Mouse (Mus musculus): ENCODE measurements around the gene Il10rb. TPM values are rescaled to one million over a fixed set of nuclear protein-coding genes. Genes with fewer than 3 reads are reported as not detected.

The Il10rb gene
- polyA plus RNA-seq, 1 experiment: 13.7 TPM

DNA sequence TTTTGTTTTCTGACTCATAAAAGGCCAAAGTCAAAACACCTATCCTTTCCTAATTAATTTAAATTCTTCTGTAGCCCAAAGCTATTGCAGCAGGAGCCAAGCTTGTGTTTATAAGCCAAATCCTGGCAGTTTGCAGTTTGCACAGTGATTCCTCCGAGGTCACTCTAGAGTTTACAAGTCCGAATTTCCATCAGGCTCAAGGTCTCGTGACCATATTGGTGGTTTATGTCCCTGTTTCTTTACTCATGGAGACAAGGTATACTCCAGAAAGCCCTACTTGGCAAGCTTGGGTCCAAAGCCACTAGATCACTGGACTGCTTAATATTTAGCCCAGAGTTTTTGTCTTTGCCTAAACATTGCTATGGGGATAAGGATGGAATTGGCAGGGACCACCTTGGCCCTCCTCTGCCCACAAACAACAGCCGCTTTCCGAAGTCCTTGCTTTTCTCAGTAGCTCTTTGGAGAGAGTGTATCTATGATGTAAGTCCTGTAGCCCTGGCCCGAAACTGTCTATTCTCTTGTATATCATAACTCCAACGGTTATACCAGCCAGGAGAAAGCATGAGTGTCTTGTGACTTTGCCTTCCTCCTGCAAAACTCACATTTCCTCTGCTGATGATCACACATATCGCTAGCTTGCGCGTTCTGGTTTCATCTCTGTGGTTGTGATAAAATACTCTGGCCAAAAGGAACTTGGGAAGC is 19.4 kb upstream of the Il10rb start:
- TF ChIP-seq USF1 (IDR thresholded peaks at IDR 0.05; ENCODE audit: low read depth) (no peak), CEBPB (IDR thresholded peaks at IDR 0.05; ENCODE audit: insufficient read depth, poor library complexity, severe bottlenecking) (no peak), MYOG (IDR thresholded peaks at IDR 0.05; ENCODE audit: control insufficient read depth in 1 of 3, insufficient read depth in 1 of 3, insufficient read length in 2 of 3, low read depth in 2 of 3) (no peak), TCF3 (IDR thresholded peaks at IDR 0.05; ENCODE audit: insufficient read length, low read depth) (no peak)
- H3K27me3 ChIP-seq (ENCODE audit: control insufficient read depth, insufficient read depth, insufficient read length): no peaks in the 10 kb centered on the region

DNA sequence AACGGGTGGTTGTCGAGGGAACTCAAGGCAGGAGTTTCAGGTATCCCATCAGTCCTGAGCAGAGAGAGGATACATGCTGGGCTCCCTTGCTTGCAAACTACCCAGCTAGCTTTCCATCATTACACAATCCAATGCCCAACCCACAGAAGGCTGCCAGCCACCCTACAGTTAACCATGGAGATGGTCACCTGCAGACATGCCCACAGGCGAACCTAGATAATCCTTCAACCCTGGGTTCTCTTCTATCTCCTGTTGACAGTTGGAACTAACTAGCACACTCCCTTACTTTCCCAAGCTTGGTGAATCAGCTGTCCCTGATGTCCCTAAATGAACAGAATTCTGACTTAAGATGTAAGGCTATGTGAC is 18.9 kb upstream of the Il10rb start:
- TF ChIP-seq MAX (IDR thresholded peaks at IDR 0.05; ENCODE audit: low read depth): no peak
- no peak for TF ChIP-seq POLR2A (IDR thresholded peaks at IDR 0.05; ENCODE audit: insufficient read length, low read depth)
- Histone ChIP-seq H3K27me3 (ENCODE audit: control insufficient read depth, insufficient read depth, insufficient read length) (no peaks in the 10 kb centered on the region), H3ac (ENCODE audit: control insufficient read depth, insufficient read length) (no peak overlapping the region), H3K4me2 (ENCODE audit: low read depth) (no peak overlapping the region), H3K4me3 (no peak overlapping the region), H3K36me3 (ENCODE audit: control insufficient read depth, insufficient read depth) (peaks cover 19% of the 10 kb centered on the region), H3K79me2 (ENCODE audit: control insufficient read depth, insufficient read depth) (no peaks in the 10 kb centered on the region)

More for the DNA sequence above, 19.4 kb upstream of the Il10rb start:
- no peaks in the 10 kb centered on the region for H3K79me2 ChIP-seq (ENCODE audit: control insufficient read depth, insufficient read depth)
- peaks cover 14% of the 10 kb centered on the region for H3K36me3 ChIP-seq (ENCODE audit: control insufficient read depth, insufficient read depth)
- H3ac ChIP-seq (ENCODE audit: control insufficient read depth, insufficient read length): no peak overlapping the region
- no peak overlapping the region for H3K4me2 ChIP-seq (ENCODE audit: low read depth)
- H3K4me3 ChIP-seq: no peak overlapping the region

DNA sequence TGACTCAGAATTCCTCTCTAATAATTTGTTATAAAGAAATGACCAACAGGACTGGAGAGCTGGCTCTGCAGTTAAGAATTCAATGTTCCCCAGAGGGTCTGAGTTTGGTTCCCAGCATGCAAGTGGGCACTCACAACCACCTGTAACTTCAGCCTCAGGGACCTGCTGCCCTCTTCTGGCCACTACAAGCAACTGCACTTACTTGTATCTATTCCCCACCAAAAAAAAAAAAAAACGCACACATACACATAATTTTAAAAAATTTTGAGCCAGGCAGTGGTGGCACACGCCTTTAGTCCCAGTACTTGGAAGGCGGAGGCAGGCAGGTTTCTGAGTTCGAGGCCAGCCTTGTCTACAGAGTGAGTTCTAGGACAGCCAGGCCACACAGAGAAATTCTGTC is 15.9 kb upstream of the Il10rb start:
- Histone ChIP-seq H3K27me3 (ENCODE audit: control insufficient read depth, insufficient read depth, insufficient read length) (no peaks in the 10 kb centered on the region), H3K36me3 (ENCODE audit: control insufficient read depth, insufficient read depth) (peaks cover 32% of the 10 kb centered on the region), H3K79me2 (ENCODE audit: control insufficient read depth, insufficient read depth) (no peaks in the 10 kb centered on the region), H3ac (ENCODE audit: control insufficient read depth, insufficient read length) (no peak overlapping the region), H3K4me2 (ENCODE audit: low read depth) (no peak overlapping the region), H3K4me3 (no peak overlapping the region)
- TF ChIP-seq TCF12 (IDR thresholded peaks at IDR 0.05; ENCODE audit: insufficient read depth, poor library complexity, severe bottlenecking) (no peak), E2F4 (IDR thresholded peaks at IDR 0.05; ENCODE audit: insufficient read depth) (no peak), MAX (IDR thresholded peaks at IDR 0.05; ENCODE audit: low read depth) (no peak), TCF3 (IDR thresholded peaks at IDR 0.05; ENCODE audit: insufficient read length, low read depth) (no peak), REST (IDR thresholded peaks at IDR 0.05; ENCODE audit: insufficient read depth, insufficient read length) (no peak), POLR2A (IDR thresholded peaks at IDR 0.05; ENCODE audit: insufficient read length, low read depth) (no peak), MYOG (IDR thresholded peaks at IDR 0.05; ENCODE audit: control insufficient read depth in 1 of 3, insufficient read depth in 1 of 3, insufficient read length in 2 of 3, low read depth in 2 of 3) (no peak), SRF (IDR thresholded peaks at IDR 0.05; ENCODE audit: control insufficient read depth, insufficient read length, low read depth) (no peak), USF1 (IDR thresholded peaks at IDR 0.05; ENCODE audit: low read depth) (no peak), CEBPB (IDR thresholded peaks at IDR 0.05; ENCODE audit: insufficient read depth, poor library complexity, severe bottlenecking) (no peak)

DNA sequence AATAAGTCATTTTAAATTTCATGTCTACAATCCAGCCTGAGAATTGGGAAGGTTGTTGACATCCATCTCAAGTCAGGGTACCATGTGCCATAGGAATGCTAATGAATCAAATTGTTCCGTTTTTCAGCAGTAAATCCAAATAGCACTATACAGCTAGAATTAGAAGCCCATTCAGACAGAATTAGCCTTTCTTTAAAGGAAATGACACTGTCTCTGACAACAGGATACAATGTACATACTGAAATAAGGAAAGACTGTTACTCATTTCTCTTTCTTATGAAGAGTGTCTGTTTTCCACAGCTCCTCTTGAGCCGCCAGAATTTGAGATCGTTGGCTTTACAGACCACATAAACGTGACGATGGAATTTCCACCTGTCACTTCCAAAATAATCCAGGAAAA is 14.5 kb upstream of the Il10rb start, which contains the start of gene Gm21970:
Gene Gm21970, plus strand, starts transcription at position 301 of the 400 bp plus-strand sequence.
- Histone ChIP-seq H3K4me2 (ENCODE audit: low read depth) (no peak within 1 kb of the TSS), H3K36me3 (ENCODE audit: control insufficient read depth, insufficient read depth) (peaks cover 35% of the 10 kb centered on the region), H3ac (ENCODE audit: control insufficient read depth, insufficient read length) (no peak within 1 kb of the TSS), H3K27me3 (ENCODE audit: control insufficient read depth, insufficient read depth, insufficient read length) (no peaks in the 10 kb centered on the region), H3K4me3 (no peak within 1 kb of the TSS), H3K79me2 (ENCODE audit: control insufficient read depth, insufficient read depth) (no peaks in the 10 kb centered on the region)
- no peak for TF ChIP-seq TCF3 (IDR thresholded peaks at IDR 0.05; ENCODE audit: insufficient read length, low read depth)
- no peak for TF ChIP-seq USF1 (IDR thresholded peaks at IDR 0.05; ENCODE audit: low read depth)
- no peak for TF ChIP-seq CEBPB (IDR thresholded peaks at IDR 0.05; ENCODE audit: insufficient read depth, poor library complexity, severe bottlenecking)
- no peak for TF ChIP-seq POLR2AphosphoS2 (IDR thresholded peaks at IDR 0.05; ENCODE audit: insufficient read length, low read depth)
- no peak for TF ChIP-seq E2F4 (IDR thresholded peaks at IDR 0.05; ENCODE audit: insufficient read depth)
- TF ChIP-seq SRF (IDR thresholded peaks at IDR 0.05; ENCODE audit: control insufficient read depth, insufficient read length, low read depth): no peak
- no peak for TF ChIP-seq MYOG (IDR thresholded peaks at IDR 0.05; ENCODE audit: control insufficient read depth in 1 of 3, insufficient read depth in 1 of 3, insufficient read length in 2 of 3, low read depth in 2 of 3)
- no peak for TF ChIP-seq POLR2A (IDR thresholded peaks at IDR 0.05; ENCODE audit: insufficient read length, low read depth)

DNA sequence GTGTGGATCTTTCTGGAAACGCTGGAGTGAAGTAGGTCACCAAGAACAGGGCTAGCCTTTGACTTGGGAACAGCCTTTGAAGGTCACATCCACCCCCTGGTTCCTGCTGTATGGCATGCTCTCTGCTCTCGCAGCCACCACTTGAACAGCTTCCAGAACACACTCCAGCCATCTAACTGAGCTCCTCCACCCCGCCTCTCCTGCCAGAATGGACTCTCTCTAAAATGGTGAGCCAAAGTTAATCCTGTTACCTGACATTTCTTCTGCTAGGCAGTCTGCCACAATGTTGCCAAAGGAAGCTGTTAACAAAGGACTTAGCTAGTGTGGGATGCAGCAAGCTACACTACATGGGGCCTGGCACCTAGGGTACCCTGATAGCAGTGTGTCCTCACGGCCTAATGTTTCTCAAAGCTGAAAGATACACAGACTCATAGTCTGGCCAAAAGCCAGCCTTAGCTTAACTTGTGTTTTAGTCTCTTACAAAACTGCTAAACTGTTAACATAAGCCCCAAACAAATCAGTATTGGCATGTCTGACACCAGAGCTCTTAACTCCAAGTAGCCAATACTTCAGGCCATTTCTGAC is 11.0 kb upstream of the Il10rb start:
- TF ChIP-seq USF1 (IDR thresholded peaks at IDR 0.05; ENCODE audit: low read depth) (no peak), E2F4 (IDR thresholded peaks at IDR 0.05; ENCODE audit: insufficient read depth) (no peak), TCF12 (IDR thresholded peaks at IDR 0.05; ENCODE audit: insufficient read depth, poor library complexity, severe bottlenecking) (no peak), MYOD1 (IDR thresholded peaks at IDR 0.05; ENCODE audit: control insufficient read depth in 1 of 3, insufficient read length in 2 of 3, low read depth in 2 of 3) (no peak), POLR2AphosphoS2 (IDR thresholded peaks at IDR 0.05; ENCODE audit: insufficient read length, low read depth) (no peak), SRF (IDR thresholded peaks at IDR 0.05; ENCODE audit: control insufficient read depth, insufficient read length, low read depth) (no peak), TCF3 (IDR thresholded peaks at IDR 0.05; ENCODE audit: insufficient read length, low read depth) (no peak)
- Histone ChIP-seq H3K27me3 (ENCODE audit: control insufficient read depth, insufficient read depth, insufficient read length) (no peaks in the 10 kb centered on the region), H3ac (ENCODE audit: control insufficient read depth, insufficient read length) (no peak overlapping the region), H3K36me3 (ENCODE audit: control insufficient read depth, insufficient read depth) (peaks cover 35% of the 10 kb centered on the region), H3K4me2 (ENCODE audit: low read depth) (no peak overlapping the region), H3K4me3 (no peak overlapping the region), H3K79me2 (ENCODE audit: control insufficient read depth, insufficient read depth) (no peaks in the 10 kb centered on the region)
